Mouse (Mus musculus) intestine, embryonic 14.5 days (tissue): ENCODE measurements around the gene Gm19402. TPM values are rescaled to one million over a fixed set of nuclear protein-coding genes. Genes with fewer than 3 reads are reported as not detected.

Experiments used
- ATAC-seq: fragments of 200-750 bp; cut with Nextera tagmentation; replicated peaks from 2 replicates; pipeline ENCODE4 v1.8.0; 2017; ENCODE audit warnings: low read depth, moderate number of reproducible peaks, moderate TSS enrichment, moderate library complexity; ENCODE audit not compliant: low FRiP score, low TSS enrichment
- DNase-seq: peaks from one replicate; pipeline ENCODE4 v3.0.0-alpha.2; 2018; ENCODE audit warnings: low spot score
- H3K27ac ChIP-seq: fragments of 300-500 bp; sonication (generic); 2 replicates; pipeline ENCODE4 v1.5.1; 2014; ENCODE audit warnings: low read depth, mild to moderate bottlenecking, control low read depth
- H3K27me3 ChIP-seq: fragments of 300-500 bp; sonication (generic); replicated peaks from 2 replicates; pipeline ENCODE4 v1.6.1; 2014; ENCODE audit warnings: low read length, control low read depth; ENCODE audit not compliant: control insufficient read depth, insufficient read depth
- H3K36me3 ChIP-seq: fragments of 300-500 bp; sonication (generic); 2 replicates; pipeline ENCODE4 v1.6.1; 2014; ENCODE audit warnings: low read length, control low read depth; ENCODE audit not compliant: control insufficient read depth, insufficient read depth
- H3K4me1 ChIP-seq: fragments of 300-500 bp; sonication (generic); replicated peaks from 2 replicates; pipeline ENCODE4 v1.6.1; 2014; ENCODE audit warnings: low read length, control low read depth, mixed read lengths; ENCODE audit not compliant: control insufficient read depth, insufficient read depth
- H3K4me2 ChIP-seq: fragments of 300-500 bp; sonication (generic); 2 replicates; pipeline ENCODE4 v1.6.1; 2014; ENCODE audit warnings: low read length
- H3K4me3 ChIP-seq: fragments of 300-500 bp; sonication (generic); 2 replicates; pipeline ENCODE4 v1.5.1; 2014; ENCODE audit warnings: low read depth, low read length, control low read depth, mixed read lengths
- H3K9ac ChIP-seq: fragments of 300-500 bp; sonication (generic); 2 replicates; pipeline ENCODE4 v1.6.1; 2014; ENCODE audit warnings: mild to moderate bottlenecking, low read length
- H3K9me3 ChIP-seq: fragments of 300-500 bp; sonication (generic); 2 replicates; pipeline ENCODE4 v1.6.1; 2016; ENCODE audit warnings: low read length, control low read depth; ENCODE audit not compliant: control insufficient read depth
- WGBS: fragments of 180-500 bp; shearing (Covaris S2); extraction: QIAGEN DNeasy Blood & Tissue Kit; methylation state at CpG from one replicate; pipeline ENCODE4 v1.1.7; 2014; 5-methylcytosine and 5-hydroxymethylcytosine counted together
- polyA plus RNA-seq: library from polyadenylated mRNA; unstranded; fragments of >200 nt; fragmentation: Nextera tagmentation; extraction: Ambion mirVana; gene quantifications from 2 replicates; pipeline ENCODE4 v1.2.1, GENCODE M21; 2014

The Gm19402 gene
- polyA plus RNA-seq, 1 experiment from 2014 or later = not detected

DNA sequence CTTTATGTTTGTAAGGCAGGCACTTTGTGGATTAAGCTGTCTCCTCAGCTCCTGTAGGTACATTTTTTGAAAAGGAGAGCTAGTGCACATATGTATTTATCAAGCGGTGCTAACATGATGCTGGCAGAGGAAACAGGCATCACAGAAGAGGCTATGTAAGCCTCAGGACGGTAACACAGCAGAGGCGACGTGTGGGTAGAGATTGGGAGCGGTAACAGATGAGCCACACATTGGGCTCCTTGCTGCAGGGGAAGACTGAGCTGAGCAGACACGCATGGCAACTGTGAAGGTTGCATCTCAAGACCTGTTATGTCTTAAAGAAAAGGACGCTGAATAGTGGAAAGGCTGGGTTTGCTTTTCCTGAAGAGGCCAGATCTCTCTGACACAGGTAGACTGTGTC is 7.6 kb downstream of the Gm19402 start:
- Histone ChIP-seq H3K36me3 (no peaks in the 10 kb centered on the region), H3K9me3 (no peaks in the 10 kb centered on the region), H3K4me1 (peaks cover under 1% of the 10 kb centered on the region; the same call in 1 of the 2 replicates), H3K27me3 (peaks cover 47% of the 10 kb centered on the region), H3K9ac (no peak overlapping the region), H3K27ac (no peak overlapping the region), H3K4me2 (no peak overlapping the region), H3K4me3 (no peak overlapping the region)
- 77% methylated on average over 7 of the region's 7 CpGs for WGBS
- DNase-seq (no peak), ATAC-seq (no peak)

DNA sequence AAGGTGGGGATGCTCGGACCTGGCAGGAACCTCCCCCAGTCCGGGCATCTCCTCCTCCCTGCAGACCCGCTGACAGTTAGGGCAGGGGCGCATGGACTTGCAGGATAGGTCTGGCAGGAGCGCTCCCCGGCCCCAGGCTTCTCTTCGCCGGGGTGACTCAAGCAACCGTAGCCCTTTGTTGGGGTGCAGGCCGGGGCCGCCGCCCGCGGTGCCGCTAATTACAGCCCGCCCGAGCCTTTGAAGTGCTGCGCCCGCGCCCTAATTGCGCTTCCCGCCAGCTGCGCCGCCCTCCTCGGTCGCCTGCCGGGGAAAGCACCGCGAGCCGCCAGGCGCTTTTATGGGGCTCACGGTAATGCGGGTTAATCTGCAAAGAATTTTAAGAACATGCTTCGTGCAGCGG is 13.0 kb downstream of the Gm19402 start:
- ATAC-seq (no peak), DNase-seq (no peak)
- no peak overlapping the region for H3K9ac ChIP-seq
- H3K27ac ChIP-seq = no peak overlapping the region
- peaks cover 5% of the 10 kb centered on the region; the same call in 1 of the 2 replicates for H3K4me1 ChIP-seq
- H3K4me2 ChIP-seq = peak overlapping the region; percentile 50
- peak overlapping the region; percentile 18 for H3K4me3 ChIP-seq
- no peaks in the 10 kb centered on the region for H3K9me3 ChIP-seq
- H3K27me3 ChIP-seq = peaks cover 29% of the 10 kb centered on the region
- WGBS = under 1% methylated on average over 35 of the region's 35 CpGs
- no peaks in the 10 kb centered on the region for H3K36me3 ChIP-seq

DNA sequence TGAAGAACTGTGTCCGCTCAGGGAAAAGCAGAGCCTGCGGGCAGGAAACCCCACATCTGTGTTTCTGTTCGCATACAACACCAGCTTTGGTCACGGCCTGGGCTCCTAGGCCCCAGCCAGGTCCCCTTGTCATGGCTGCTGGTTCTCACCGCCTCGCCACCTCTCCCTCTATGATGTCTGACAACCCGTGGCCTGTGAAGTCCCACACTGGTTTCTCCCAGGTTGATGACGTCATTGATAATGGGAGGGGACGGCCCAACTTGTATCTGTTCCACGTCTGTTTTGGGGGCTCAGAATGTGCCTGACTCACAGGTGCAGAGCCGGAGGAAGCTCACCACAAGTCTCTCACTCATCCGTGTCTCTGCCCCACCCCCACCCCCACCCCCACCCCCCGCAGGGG is 16.8 kb downstream of the Gm19402 start:
- 56% methylated on average over 13 of the region's 13 CpGs for WGBS
- H3K4me1 ChIP-seq = peaks cover 5% of the 10 kb centered on the region; the same call in 1 of the 2 replicates
- no peak overlapping the region for H3K27ac ChIP-seq
- no peaks in the 10 kb centered on the region for H3K9me3 ChIP-seq
- no peak overlapping the region for H3K4me3 ChIP-seq
- H3K9ac ChIP-seq = no peak overlapping the region
- H3K36me3 ChIP-seq = no peaks in the 10 kb centered on the region
- H3K27me3 ChIP-seq = peaks cover 23% of the 10 kb centered on the region
- no peak overlapping the region for H3K4me2 ChIP-seq
- ATAC-seq (no peak), DNase-seq (no peak)

DNA sequence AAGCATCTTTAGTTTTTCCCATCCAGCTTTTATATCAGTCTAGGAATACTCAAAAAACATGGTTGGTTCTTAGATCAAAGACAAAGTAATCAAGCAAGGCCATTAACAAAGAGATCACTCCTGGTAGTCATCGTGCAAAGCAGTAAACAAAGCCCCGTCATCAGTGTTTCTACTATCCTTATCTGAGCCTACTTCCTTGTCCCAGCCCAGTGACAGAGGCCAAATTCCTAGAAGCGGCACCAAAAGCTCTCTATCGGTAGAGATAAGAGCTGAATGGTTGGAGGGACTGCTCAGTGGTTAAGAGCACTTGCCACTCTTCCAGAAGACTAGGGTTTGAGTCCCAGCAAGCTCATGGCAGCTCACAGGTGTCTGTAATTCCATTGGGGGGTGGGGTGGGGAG is 19.0 kb downstream of the Gm19402 start:
- no peak for DNase-seq
- no peaks in the 10 kb centered on the region for H3K36me3 ChIP-seq
- no peaks in the 10 kb centered on the region for H3K4me1 ChIP-seq
- no peak overlapping the region for H3K4me3 ChIP-seq
- WGBS = 32% methylated on average over 4 of the region's 4 CpGs
- no peak overlapping the region for H3K9ac ChIP-seq
- ATAC-seq = no peak
- no peak overlapping the region for H3K4me2 ChIP-seq
- peaks cover 3% of the 10 kb centered on the region; the same call in 1 of the 2 replicates for H3K27me3 ChIP-seq
- no peak overlapping the region for H3K27ac ChIP-seq
- no peaks in the 10 kb centered on the region for H3K9me3 ChIP-seq

DNA sequence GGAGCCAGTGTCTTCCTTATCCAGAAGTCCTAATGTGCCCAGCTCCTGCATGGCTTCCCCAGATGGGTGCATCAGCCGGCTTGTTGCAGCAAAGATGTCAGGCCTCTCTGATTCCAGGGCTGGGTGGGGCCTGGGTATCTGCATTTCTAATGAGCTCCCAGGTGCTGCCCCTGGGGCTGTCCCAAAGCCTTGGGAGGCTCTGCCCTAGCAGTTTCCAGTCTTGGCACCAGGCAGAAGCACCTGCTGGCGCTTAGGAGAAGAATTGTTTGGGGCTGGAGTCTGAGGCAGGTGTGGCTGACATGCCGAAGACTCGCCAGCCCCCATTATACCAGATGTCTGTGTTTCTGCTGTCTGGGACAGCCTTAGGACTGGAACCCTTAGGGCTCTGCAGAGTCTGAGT is 19.8 kb downstream of the Gm19402 start:
- DNase-seq (no peak), ATAC-seq (no peak)
- Histone ChIP-seq H3K27ac (no peak overlapping the region), H3K4me2 (no peak overlapping the region), H3K9me3 (no peaks in the 10 kb centered on the region), H3K4me3 (no peak overlapping the region), H3K36me3 (no peaks in the 10 kb centered on the region), H3K9ac (no peak overlapping the region), H3K27me3 (0 out of 2 replicates have a peak, but pooled peaks cover 2% of the 10 kb centered on the region), H3K4me1 (no peaks in the 10 kb centered on the region)
- 71% methylated on average over 4 of the region's 4 CpGs for WGBS

- ATAC-seq = no peak
- no peaks in the 10 kb centered on the region for H3K36me3 ChIP-seq
- WGBS = 83% methylated on average over 4 of the region's 4 CpGs
Measured at GRCm38 (mm10) chr10:77667402-77667801, 23.2 kb downstream of the Gm19402 start.

DNA sequence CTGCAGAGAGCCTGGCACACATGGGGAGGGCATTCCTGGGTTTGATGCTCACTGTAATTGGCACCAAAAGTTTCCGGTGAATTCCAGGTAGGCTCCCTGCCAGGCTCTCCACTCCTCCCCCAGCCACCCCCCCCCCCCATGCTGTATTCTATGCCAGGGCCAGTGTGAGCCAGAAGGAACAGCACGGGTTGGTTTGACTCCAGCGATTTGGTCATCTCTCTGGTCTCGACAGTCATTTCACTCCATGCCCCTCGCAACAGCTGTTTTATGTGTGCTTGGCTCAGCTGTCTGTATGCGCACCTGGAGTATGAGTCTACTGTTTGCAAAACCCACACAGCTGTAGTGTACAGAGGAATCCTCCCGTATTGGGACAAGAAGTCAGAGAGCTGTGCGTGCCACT is 24.2 kb downstream of the Gm19402 start:
- Histone ChIP-seq H3K4me3 (no peak overlapping the region), H3K36me3 (no peaks in the 10 kb centered on the region), H3K27ac (no peak overlapping the region), H3K9ac (no peak overlapping the region), H3K9me3 (no peaks in the 10 kb centered on the region), H3K4me1 (no peaks in the 10 kb centered on the region), H3K27me3 (no peaks in the 10 kb centered on the region), H3K4me2 (no peak overlapping the region)
- ATAC-seq = no peak
- no peak for DNase-seq
- 71% methylated on average over 8 of the region's 8 CpGs for WGBS

More at GRCm38 (mm10) chr10:77667402-77667801, 23.2 kb downstream of the Gm19402 start:
- H3K4me3 ChIP-seq = no peak overlapping the region
- no peaks in the 10 kb centered on the region for H3K4me1 ChIP-seq
- no peaks in the 10 kb centered on the region for H3K9me3 ChIP-seq
- no peak for DNase-seq
- no peak overlapping the region for H3K27ac ChIP-seq
- H3K9ac ChIP-seq = no peak overlapping the region
- H3K27me3 ChIP-seq = no peaks in the 10 kb centered on the region
- H3K4me2 ChIP-seq = no peak overlapping the region

GRCm38 (mm10) chr10:77663949-77664665 is 26.4 kb downstream of the Gm19402 start:
- no peak overlapping the region for H3K4me3 ChIP-seq
- no peaks in the 10 kb centered on the region for H3K9me3 ChIP-seq
- no peaks in the 10 kb centered on the region for H3K4me1 ChIP-seq
- H3K27me3 ChIP-seq = no peaks in the 10 kb centered on the region
- DNase-seq (no peak), ATAC-seq (no peak)
- H3K27ac ChIP-seq = no peak overlapping the region
- WGBS = 35% methylated on average over 43 of the region's 43 CpGs
- no peak overlapping the region for H3K9ac ChIP-seq
- no peak overlapping the region for H3K4me2 ChIP-seq
- H3K36me3 ChIP-seq = no peaks in the 10 kb centered on the region
